Mouse (Mus musculus) left cerebral cortex, postnatal 4 days (tissue): ENCODE results near the gene Pak6. TPM values are rescaled to one million over a fixed set of nuclear protein-coding genes. Genes with fewer than 3 reads are reported as not detected.

Experiments
- total RNA-seq, 2 experiments: library from RNA; stranded (reverse); gene quantifications; 2 replicates each; pipeline ENCODE4 v1.2.3; 2021

Pak6 gene
- total RNA-seq, 2 experiments from 2014 or later, result 142 to 154 TPM

Other genes starting within 250 kb of the Pak6 start
- gene Srp14, start 183.6 kb upstream of the Pak6 start, total RNA-seq, result 100 to 1,000 TPM; 159 to 170 TPM
- 1 to 10 TPM; 5.7 to 6.0 TPM for gene Bmf, start 113.6 kb upstream of the Pak6 start, total RNA-seq
- 1 to 10 TPM; 5.7 to 5.9 TPM for gene Bub1b, start 65.1 kb upstream of the Pak6 start, total RNA-seq
- gene Ankrd63, start 40.7 kb downstream of the Pak6 start, total RNA-seq, result 1 to 10 TPM; 2.2 to 2.5 TPM
- 1 to 10 TPM; 1.8 to 2.1 TPM for gene Plcb2, start 65.1 kb downstream of the Pak6 start, total RNA-seq
- 10 to 100 TPM; 17.8 to 19.7 TPM for gene Inafm2, start 82.5 kb downstream of the Pak6 start, total RNA-seq
- gene Ccdc9b, start 99.4 kb downstream of the Pak6 start, total RNA-seq, result 1 to 10 TPM; 1.8 to 2.1 TPM
- gene Phgr1, start 109.5 kb downstream of the Pak6 start, total RNA-seq, result not detected
- 100 to 1,000 TPM; 109 to 128 TPM for gene Disp2, start 116.4 kb downstream of the Pak6 start, total RNA-seq
- gene Knstrn, start 150.7 kb downstream of the Pak6 start, total RNA-seq, result 1 to 10 TPM; 7.6 to 8.3 TPM
- 10 to 100 TPM; 50.7 to 57.6 TPM for gene Ivd, start 198.7 kb downstream of the Pak6 start, total RNA-seq
- 10 to 100 TPM; 32.3 to 35.6 TPM for gene Bahd1, start 237.1 kb downstream of the Pak6 start, total RNA-seq